Mouse (Mus musculus) embryonic stem cell, embryonic (primary cell): ENCODE measurements around the gene Rplp1.

Experiments used
- CTCF ChIA-PET, 4 experiments: fragments of 300-600 bp in 2 of 4; fragments of 350-600 bp in 2 of 4; sonication (Branson Sonifier 250); formaldehyde crosslinking; loops; one replicate each; lab custom pipeline; 2022; ENCODE audit warnings: inconsistent platforms in 2 of 4; lab: Charles Lee
- POLR2A ChIA-PET, 4 experiments: fragments of 300-600 bp in 2 of 4; fragments of 350-600 bp in 2 of 4; sonication (Branson Sonifier 250); formaldehyde crosslinking; loops; one replicate each; lab custom pipeline; 2022; ENCODE audit warnings: antibody characterized with exemption in 4 of 4, inconsistent platforms in 1 of 4; lab: Charles Lee

The Rplp1 gene

DNA sequence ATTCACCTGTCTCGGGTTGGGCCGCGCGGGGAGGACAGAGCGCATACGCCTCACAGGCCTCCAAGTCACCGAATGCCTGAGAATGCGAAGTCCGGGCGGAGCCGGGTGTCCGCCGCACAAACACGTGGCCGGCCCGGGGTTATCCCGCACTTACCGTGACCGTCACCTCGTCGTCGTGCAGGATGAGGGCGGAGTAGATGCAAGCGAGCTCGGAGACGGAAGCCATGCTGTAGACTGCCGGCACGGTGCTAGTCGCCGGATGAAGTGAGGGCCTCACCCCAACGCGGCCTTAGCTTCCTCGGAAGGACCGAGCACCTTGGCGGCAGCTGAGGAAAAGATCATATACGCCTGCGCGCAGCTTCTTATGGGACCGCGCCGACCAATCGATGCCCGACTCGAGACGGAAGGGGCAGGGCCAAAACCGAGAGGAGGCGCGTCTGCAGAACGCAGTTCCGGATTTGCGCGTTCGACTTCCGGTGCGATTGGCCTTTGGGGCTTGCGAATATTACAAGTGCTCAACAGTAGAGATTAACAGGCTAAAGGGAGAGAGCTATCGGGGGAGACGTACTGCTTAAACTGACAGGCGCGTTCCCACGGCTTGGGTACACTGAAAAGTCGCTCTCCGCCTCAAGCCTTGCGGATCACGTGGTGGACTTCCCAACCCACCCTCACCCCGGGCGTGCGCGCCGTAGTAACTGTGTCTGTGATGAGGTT is at the start of gene Rplp1:
Rplp1 (minus strand) TSS at position 340 of the 714 bp plus-strand sequence.
- ChIA-PET POLR2A (interaction anchor here (0.5 to 14.6 kb wide), 82 partner anchors 8 to 1669 kb away, joined by 3 to 572 read pairs (median 4); partner anchors contain the start of genes Kif23 (in 4 of the 4), Glce (in 3 of the 4) and Anp32a (in 1 of the 4)), CTCF (interaction anchor here in 3 of 4 experiments (0.6 to 1.5 kb wide), 5 partner anchors 32 to 564 kb away, joined by 3 to 5 read pairs (median 3); partner anchors contain the start of gene Kif23 (in 1 of the 3))

DNA sequence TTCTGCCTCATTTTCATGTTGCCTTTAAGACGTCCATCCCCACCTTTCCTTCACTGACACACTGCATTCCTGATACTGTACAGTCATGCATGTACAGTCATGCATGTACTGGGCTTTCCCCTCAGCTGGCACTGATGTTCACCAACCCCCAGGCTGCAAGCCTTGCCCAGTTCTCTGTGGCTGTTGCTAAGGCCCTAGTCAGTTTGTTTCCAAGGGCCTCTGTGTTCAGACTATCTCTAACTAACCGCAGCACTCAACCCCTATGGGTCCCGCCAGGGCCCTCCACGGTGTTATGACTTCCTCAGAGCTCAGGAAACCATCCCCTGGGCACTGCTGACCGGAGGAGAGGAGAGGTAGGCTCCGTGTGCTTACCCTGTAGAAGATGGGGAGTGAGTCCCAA is 49.0 kb upstream of the Rplp1 start:
- POLR2A ChIA-PET, result interaction anchor here in 2 of 4 experiments (1.0 to 3.8 kb wide), 2 partner anchors 16 to 159 kb away, joined by 3 to 15 read pairs; partner anchors contain the start of genes Glce (in 1 of the 2) and Kif23 (in 1 of the 2)
- CTCF ChIA-PET, result interaction anchor here in 1 of 4 experiments (1.1 to 1.3 kb wide), 3 partner anchors 16 to 281 kb away, joined by 4 read pairs; no protein-coding TSS in a partner anchor

DNA sequence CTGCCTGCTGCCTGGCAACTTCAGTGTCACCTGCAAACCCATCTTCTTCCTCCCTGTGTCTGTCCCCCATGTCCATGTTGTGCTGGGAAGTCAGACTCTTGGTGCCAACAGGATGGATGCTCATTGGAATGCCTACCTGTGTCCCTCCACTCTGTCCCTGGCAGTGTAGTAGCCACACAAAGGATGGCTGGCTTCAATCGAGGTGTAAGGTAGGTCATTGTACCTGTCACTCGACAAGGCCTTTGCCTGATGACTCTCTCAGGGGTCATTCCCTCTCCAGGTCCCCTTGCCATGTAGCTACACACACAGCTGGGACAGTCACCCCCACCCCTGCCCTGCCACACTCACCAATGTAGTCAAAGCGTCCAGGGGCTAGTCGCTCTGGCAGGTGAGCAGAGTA is 46.8 kb upstream of the Rplp1 start:
- CTCF ChIA-PET, result interaction anchor here in 3 of 4 experiments (0.6 to 1.2 kb wide), 3 partner anchors 24 to 334 kb away, joined by 3 to 11 read pairs (median 3); no protein-coding TSS in a partner anchor
- POLR2A ChIA-PET, result interaction anchor here in 2 of 4 experiments (0.5 to 1.7 kb wide), 5 partner anchors 15 to 162 kb away, joined by 3 to 4 read pairs (median 4); partner anchors contain the start of genes Glce (in 1 of the 2), Kif23 (in 1 of the 2) and Rplp1 (in 1 of the 2)

DNA sequence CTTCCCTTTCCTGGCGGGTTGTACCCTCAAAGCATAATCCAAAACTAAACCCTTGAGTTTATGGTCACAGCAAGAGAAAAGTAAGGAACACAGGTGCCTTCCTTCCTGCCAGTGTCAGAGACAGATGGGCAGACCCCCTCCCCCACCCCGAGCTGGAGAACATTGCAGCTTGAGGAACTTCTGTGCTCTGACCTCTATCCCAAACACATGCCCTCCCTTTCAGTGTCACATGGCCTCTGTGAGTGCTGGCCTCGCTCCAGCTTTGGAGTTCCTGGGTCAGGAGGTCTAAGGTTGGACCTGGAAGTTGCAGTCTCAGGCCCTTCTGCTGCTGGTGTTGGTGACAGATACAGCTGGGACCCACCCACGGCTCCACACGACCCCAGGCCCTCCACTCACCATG is 46.4 kb upstream of the Rplp1 start:
- ChIA-PET CTCF (interaction anchor here in 1 of 4 experiments (1.2 kb wide), 1 partner anchor 90 kb away, joined by 3 read pairs; no protein-coding TSS in a partner anchor), POLR2A (interaction anchor here in 2 of 4 experiments (0.5 to 1.7 kb wide), 3 partner anchors 28 to 47 kb away, joined by 3 to 4 read pairs (median 4); partner anchors contain the start of gene Rplp1 (in 1 of the 2))

DNA sequence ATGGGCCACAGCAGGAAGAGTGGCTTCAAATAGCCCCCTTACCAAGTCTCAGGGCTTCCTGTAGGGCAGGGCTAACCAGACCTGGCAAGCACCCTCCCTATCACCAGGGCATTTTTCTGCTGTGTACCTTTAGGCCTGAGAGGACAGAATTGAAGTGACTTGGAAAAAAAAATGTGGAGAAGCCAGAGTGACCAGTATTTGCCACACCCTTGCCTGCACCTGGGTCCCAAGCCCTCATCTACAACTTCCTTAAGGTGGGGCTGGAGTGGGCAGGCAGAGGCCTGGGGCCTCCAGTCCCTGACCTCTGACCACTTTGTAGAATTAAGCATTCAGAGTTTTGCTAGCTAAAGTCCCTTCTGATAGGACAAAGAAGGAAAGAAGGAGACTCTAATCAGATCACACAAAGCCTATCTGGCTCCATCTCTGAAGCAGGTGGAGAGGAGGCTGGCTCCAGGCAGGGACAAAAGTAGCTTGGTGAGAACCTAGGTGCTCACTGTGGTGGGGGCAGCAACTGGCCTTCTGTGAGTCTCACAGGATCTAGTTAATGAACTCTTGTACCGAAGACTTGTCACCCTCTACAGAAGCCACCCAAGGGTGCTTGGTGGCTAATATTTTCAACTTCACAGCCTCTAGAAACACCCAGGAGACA is 45.7 kb upstream of the Rplp1 start:
- CTCF ChIA-PET, result no interaction called here
- POLR2A ChIA-PET, result interaction anchor here in 1 of 4 experiments (1.5 kb wide), 1 partner anchor 34 kb away, joined by 3 read pairs; no protein-coding TSS in a partner anchor

DNA sequence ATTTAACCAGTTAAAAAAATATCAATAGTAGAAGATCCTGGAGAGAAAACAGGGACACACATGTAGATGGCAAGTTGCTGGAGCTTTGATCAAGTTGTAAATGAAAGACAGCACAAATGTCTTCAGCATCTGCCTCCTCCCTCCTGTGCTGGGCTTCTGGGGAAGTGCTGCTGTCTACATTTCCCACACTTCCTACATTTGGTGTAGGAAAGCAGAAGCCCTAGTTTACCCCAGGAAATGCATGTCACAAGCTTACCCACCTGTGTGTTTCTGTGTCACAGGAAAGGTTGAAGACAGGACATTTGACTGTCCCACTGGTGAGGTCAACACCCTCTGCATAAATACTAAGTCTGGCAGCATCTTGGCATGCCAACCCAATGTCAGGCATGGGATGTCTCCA is 40.4 kb upstream of the Rplp1 start:
- CTCF ChIA-PET, result interaction anchor here in 3 of 4 experiments (0.7 to 1.9 kb wide), 4 partner anchors 8 to 31 kb away, joined by 3 to 7 read pairs (median 4); partner anchors contain the start of gene Kif23 (in 1 of the 3)
- POLR2A ChIA-PET, result interaction anchor here in 2 of 4 experiments (1.4 to 2.9 kb wide), 2 partner anchors 8 to 11 kb away, joined by 3 to 7 read pairs; partner anchors contain the start of gene Kif23 (in 1 of the 2)

- ChIA-PET POLR2A (interaction anchor here (0.5 to 7.5 kb wide), 9 partner anchors 10 to 1195 kb away, joined by 3 to 129 read pairs (median 4); partner anchors contain the start of genes Glce (in 1 of the 4) and Rplp1 (in 1 of the 4)), CTCF (interaction anchor here in 2 of 4 experiments (0.6 to 1.4 kb wide), 3 partner anchors 14 to 49 kb away, joined by 3 to 4 read pairs (median 3); no protein-coding TSS in a partner anchor)
Measured at GRCm38 (mm10) chr9:61952241-61952640, 37.9 kb upstream of the Rplp1 start.

DNA sequence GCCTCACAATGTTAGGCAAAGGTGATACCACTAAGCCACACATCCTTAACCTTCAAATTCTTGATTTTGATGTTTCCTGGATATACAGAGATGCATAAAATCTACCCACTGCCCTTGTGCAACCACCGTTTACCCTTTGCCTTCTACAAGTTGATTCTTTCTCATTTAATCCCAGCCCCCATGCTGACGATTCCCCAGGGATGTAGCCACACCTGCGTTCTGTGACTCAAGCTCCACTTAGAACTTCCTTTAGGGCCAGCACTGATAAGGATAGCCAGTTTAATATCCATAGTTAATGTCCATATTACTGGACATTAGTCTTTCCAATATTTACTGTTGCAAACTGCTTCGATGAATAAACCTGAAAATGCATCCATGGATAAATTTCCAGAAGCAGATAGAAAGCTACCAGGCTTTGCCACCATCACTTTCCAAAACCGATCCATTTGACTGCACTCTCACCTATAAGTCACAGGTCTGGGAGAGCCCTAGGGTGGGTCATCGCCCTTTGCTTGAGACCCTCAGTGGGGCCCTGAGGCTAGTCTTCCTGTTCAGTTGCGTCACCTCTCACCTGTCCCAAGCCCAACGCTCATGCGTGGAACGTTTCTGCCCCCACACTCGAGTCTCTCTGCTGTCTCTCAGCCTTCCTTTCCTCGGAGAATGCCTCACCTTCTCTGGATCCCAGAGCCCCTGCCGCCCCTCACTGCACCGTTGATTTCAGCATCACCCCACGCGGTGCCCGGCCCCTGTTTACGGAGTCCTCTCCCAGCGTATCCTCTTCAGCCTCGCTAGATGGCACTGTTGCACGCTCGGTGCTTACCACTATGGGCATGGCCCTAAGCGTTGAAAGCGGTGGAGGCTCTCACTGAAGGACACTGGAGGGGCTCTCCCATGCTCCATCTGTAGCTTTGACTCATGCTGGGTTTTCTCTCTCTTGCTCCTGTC is 33.3 kb upstream of the Rplp1 start:
- POLR2A ChIA-PET, result interaction anchor here (0.7 to 7.5 kb wide), 33 partner anchors 8 to 738 kb away, joined by 3 to 129 read pairs (median 5); partner anchors contain the start of genes Rplp1 (in 4 of the 4) and Glce (in 2 of the 4)
- CTCF ChIA-PET, result interaction anchor here (0.6 to 1.7 kb wide), 16 partner anchors 15 to 1670 kb away, joined by 3 to 15 read pairs (median 4); partner anchors contain the start of genes Glce (in 1 of the 4) and Rplp1 (in 1 of the 4)

DNA sequence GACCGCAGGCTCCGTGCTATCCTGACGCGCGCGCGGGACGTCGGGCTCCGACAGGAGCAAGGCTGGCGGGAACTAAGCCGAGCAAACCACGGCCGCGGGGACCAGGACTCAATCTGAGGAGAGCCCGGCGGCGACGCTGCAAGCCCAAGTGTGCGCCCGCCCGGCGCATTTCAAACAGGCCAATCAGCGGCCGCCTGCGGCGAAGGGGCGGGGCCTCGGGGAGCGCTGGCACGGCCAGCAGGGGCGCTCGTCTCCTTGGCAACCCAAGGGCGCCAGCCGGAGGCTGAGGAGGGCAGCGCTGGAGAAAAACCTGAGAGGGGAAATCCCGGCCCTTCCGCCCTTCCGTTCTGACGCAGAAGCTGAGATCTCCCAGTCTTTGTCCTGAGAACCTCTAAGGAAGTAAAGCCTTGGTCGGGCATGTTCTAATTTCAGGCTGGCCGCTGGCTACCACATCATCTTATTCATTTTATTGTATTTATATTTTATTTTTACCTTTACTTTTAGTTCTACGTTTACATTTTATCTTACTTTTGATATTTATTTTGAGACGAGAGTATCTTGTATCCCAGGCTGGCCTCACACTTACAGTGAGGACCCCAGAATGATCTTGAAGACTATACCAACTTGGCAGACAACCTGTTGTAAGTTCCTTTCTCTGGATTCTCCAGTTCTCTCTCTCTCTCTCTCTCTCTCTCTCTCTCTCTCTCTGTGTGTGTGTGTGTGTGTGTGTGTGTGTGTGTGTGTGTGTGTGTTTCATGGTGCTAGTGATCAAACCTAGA is 32.5 kb upstream of the Rplp1 start, which contains the start of gene Kif23:
Kif23 (minus strand) TSS at position 152 of the 779 bp plus-strand sequence.
- CTCF ChIA-PET, result interaction anchor here (0.6 to 1.7 kb wide), 20 partner anchors 8 to 603 kb away, joined by 3 to 5 read pairs (median 3); partner anchors contain the start of genes Glce (in 1 of the 4) and Rplp1 (in 1 of the 4)
- POLR2A ChIA-PET, result interaction anchor here (0.5 to 7.5 kb wide), 50 partner anchors 9 to 904 kb away, joined by 3 to 129 read pairs (median 4); partner anchors contain the start of genes Rplp1 (in 4 of the 4) and Glce (in 3 of the 4)

GRCm38 (mm10) chr9:61945973-61946611 is 31.8 kb upstream of the Rplp1 start:
- POLR2A ChIA-PET, result interaction anchor here (0.5 to 7.5 kb wide), 53 partner anchors 8 to 903 kb away, joined by 3 to 129 read pairs (median 4); partner anchors contain the start of genes Rplp1 (in 4 of the 4) and Glce (in 3 of the 4)
- CTCF ChIA-PET, result interaction anchor here in 3 of 4 experiments (0.6 to 1.7 kb wide), 17 partner anchors 9 to 603 kb away, joined by 3 to 5 read pairs (median 3); partner anchors contain the start of genes Glce (in 1 of the 3) and Rplp1 (in 1 of the 3)

GRCm38 (mm10) chr9:61941054-61941453 is 26.7 kb upstream of the Rplp1 start:
- ChIA-PET CTCF (interaction anchor here in 2 of 4 experiments (0.5 to 0.6 kb wide), 2 partner anchors 15 to 34 kb away, joined by 3 to 4 read pairs; no protein-coding TSS in a partner anchor), POLR2A (interaction anchor here (0.6 to 28.7 kb wide), 9 partner anchors 12 to 257 kb away, joined by 3 to 572 read pairs (median 5); partner anchors contain the start of gene Rplp1 (in 3 of the 4))

DNA sequence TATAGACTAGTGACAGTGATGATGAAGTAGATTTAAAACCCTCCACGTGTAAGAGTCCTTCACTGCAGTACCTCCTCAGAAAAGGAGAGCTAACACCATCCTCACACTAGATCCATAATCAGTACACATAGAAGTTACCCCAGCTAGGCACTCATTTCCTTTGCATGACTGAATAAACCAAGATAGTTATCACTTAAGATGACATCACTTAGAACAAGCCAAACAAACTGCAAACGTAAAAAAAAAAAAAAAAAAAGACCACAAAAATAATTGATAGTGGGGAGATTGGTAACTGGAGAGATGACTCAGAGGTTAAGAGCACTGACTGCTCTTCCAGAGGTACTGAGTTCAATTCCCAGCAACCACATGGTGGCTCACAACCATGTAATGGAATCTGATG is 19.0 kb upstream of the Rplp1 start:
- ChIA-PET POLR2A (interaction anchor here in 3 of 4 experiments (0.7 to 28.7 kb wide), 4 partner anchors 9 to 935 kb away, joined by 3 to 572 read pairs (median 7); partner anchors contain the start of gene Rplp1 (in 2 of the 3)), CTCF (interaction anchor here in 1 of 4 experiments (0.5 kb wide), 1 partner anchor 52 kb away, joined by 3 read pairs; no protein-coding TSS in a partner anchor)

- ChIA-PET POLR2A (interaction anchor here in 2 of 4 experiments (4.8 to 28.7 kb wide), 3 partner anchors 11 to 19 kb away, joined by 40 to 572 read pairs (median 100); partner anchors contain the start of gene Rplp1 (in 2 of the 2)), CTCF (no interaction called here)
Measured at GRCm38 (mm10) chr9:61932009-61932408, 17.7 kb upstream of the Rplp1 start.

GRCm38 (mm10) chr9:61925086-61925660 is 10.8 kb upstream of the Rplp1 start:
- ChIA-PET POLR2A (interaction anchor here (0.6 to 28.7 kb wide), 16 partner anchors 9 to 784 kb away, joined by 3 to 572 read pairs (median 4); partner anchors contain the start of gene Rplp1 (in 3 of the 4)), CTCF (interaction anchor here in 1 of 4 experiments (0.6 kb wide), 1 partner anchor 320 kb away, joined by 4 read pairs; no protein-coding TSS in a partner anchor)
